Mouse (Mus musculus): Measurements from ENCODE around the gene Fyn. TPM values are rescaled to one million over a fixed set of nuclear protein-coding genes. Genes with fewer than 3 reads are reported as not detected.

Gene Fyn
- polyA plus RNA-seq, 1 experiment, result 134 TPM

DNA sequence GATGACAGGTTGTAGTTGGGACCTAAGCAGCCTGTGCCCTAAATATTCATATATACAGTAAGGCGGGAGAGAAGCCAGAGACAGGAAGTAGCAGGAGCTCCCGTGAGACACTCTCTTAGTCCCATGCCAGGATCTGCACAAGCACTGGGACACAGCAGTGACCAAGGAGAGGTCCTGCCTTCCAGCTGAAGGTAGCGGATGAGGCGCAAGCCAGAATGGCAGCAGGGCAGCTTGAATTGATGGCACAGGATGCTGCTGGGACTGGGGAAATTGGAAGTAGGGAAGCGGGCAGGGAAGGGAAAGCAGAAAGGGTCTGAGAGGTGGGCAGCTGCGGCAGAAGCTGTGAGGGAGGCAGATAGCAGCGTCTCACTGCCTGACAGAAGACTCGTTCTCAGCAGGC is 81.7 kb downstream of the Fyn start:
- DNase-seq (ENCODE audit: low read depth), result peak; percentile 54
- TF ChIP-seq CTCF (IDR thresholded peaks at IDR 0.05; ENCODE audit: borderline replicate concordance, extremely low read depth, insufficient read depth, insufficient read length), result no peak
- no peak for TF ChIP-seq POLR2A (IDR thresholded peaks at IDR 0.05; ENCODE audit: borderline replicate concordance, extremely low read depth, insufficient read depth, insufficient read length, poor library complexity, severe bottlenecking)

DNA sequence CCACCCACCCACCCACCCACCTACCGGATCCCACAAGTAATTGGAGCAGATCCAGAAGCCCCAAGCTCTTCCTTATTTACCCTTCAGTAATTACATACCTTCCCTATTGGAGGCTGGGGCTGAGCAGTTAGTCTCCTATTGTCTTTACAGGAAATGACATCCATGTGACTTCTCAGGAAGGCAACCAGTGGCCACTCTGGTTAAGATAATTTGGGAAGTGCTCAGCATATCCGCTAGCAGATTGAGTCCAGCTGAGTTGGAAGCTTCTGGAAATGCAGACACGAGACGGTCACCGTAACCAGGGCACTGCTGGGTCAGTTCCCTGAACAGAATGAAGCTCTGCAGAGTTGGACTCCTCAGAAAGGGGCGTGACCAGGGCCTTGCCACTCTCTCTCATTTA is 82.4 kb downstream of the Fyn start:
- no peak for TF ChIP-seq CTCF (IDR thresholded peaks at IDR 0.05; ENCODE audit: borderline replicate concordance, extremely low read depth, insufficient read depth, insufficient read length)
- TF ChIP-seq POLR2A (IDR thresholded peaks at IDR 0.05; ENCODE audit: borderline replicate concordance, extremely low read depth, insufficient read depth, insufficient read length, poor library complexity, severe bottlenecking), result no peak
- peak; percentile 24 for DNase-seq (ENCODE audit: low read depth)

DNA sequence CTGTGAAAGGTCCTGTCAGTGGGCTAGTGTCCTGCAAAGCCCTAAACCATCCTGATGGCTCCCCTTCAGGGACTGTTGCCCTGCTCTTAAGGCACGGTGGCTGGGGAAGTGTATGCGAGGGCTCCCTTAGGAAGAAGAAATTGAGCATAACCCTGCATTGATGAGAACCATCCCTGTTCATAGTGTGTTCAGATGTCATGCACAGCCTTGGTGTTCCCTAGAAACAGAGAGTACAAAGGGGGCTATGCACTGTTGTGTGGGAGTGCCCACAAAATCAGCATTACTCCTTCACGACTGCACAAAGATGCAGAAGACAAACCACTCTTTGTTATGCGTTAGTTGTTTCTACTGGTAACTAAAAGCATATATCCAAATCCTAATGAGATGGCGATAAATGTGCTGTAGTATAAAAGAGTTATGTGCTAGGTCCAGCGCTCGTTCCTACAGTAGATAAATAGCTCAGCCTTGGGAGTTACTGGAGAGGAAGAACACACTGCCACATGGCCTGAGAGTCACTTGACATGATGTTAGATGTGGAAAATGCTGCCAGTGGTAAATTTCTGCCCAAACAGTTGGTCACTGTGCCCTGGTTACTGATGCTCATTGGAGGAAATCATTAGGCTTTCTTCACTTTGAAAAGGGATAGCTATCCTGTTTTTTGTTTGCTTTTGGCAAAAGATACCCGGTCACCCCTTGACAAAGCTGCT is 83.4 kb downstream of the Fyn start:
- TF ChIP-seq POLR2A (IDR thresholded peaks at IDR 0.05; ENCODE audit: borderline replicate concordance, extremely low read depth, insufficient read depth, insufficient read length, poor library complexity, severe bottlenecking) (no peak), CTCF (IDR thresholded peaks at IDR 0.05; ENCODE audit: borderline replicate concordance, extremely low read depth, insufficient read depth, insufficient read length) (no peak)
- DNase-seq (ENCODE audit: low read depth), result peak; percentile 32

DNA sequence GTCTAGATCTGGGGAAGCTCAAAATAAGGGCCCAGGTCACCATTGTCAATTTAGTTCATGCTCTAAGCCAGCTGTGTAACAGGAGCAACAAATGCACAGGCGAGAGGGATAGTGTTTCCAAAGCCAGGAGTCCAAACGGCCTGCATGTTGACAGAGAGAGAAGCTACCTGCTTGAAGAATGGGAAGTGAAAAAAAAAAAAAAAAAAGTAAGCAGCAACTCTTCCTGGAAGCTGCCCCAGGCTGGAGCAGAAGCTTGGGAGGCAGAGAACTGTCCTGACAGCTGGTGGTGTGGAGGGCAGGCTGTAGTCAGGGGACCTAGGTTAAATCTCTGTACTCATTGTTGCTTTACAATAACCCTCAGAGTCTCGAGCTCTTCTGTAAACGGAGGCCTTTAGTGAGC is 86.7 kb downstream of the Fyn start:
- no peak for DNase-seq (ENCODE audit: low read depth)
- TF ChIP-seq CTCF (IDR thresholded peaks at IDR 0.05; ENCODE audit: borderline replicate concordance, extremely low read depth, insufficient read depth, insufficient read length), result no peak
- no peak for TF ChIP-seq POLR2A (IDR thresholded peaks at IDR 0.05; ENCODE audit: borderline replicate concordance, extremely low read depth, insufficient read depth, insufficient read length, poor library complexity, severe bottlenecking)

DNA sequence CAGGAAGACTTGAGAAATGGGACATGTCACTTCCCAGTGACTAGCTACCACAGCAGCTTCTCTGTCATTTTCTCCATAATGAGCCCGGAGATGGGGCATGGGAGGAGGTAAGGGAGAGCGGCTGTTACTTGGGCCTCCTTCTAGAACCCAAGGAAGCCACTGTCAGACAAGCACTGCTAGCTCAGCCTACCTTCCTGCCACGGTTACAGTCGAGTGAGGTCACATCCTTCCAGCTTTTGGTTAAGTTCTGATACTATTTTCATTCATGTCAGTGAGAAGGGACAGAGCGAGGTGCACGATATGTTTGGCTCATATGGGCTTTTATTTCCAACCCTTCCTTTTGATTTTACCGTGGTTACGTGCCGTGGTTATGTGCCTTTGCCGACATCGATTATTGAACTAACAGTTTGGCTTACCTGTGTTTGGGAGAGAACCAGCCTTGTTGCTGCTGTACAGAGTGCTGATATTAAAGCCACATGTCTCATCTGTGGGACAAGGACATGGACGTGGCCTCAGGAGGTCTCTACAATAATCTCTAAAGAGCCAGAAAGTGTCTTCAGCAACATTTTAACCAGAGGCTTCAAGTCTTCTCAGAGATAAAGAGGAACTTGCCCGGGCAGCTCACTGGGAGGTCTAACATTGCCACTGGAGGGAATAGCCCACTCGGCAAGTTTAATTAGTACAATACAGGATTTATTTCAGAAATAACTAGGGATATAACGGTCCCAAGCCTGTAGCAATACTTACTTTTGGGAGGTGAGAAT is 87.4 kb downstream of the Fyn start:
- no peak for TF ChIP-seq POLR2A (IDR thresholded peaks at IDR 0.05; ENCODE audit: borderline replicate concordance, extremely low read depth, insufficient read depth, insufficient read length, poor library complexity, severe bottlenecking)
- no peak for TF ChIP-seq CTCF (IDR thresholded peaks at IDR 0.05; ENCODE audit: borderline replicate concordance, extremely low read depth, insufficient read depth, insufficient read length)
- no peak for DNase-seq (ENCODE audit: low read depth)

DNA sequence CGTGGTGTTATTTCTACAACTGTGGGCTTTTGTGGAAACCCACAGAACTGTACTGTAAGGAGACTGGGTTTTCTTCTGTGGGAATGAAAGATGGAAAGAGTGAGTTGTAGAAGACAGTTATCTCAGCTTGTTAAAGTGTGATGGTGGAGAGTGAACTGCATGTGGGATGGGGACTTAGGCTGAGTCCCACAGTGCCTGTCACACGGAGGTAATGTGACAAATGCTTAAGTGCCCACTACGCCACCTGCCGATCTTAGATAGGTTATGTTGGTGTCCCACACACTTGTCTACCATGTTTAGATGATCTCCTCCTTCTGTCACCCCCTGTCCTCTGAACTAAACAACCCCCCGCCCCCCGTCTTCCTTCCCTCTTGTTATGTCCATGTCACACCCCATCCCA is 88.1 kb downstream of the Fyn start:
- TF ChIP-seq CTCF (IDR thresholded peaks at IDR 0.05; ENCODE audit: borderline replicate concordance, extremely low read depth, insufficient read depth, insufficient read length), result no peak

DNA sequence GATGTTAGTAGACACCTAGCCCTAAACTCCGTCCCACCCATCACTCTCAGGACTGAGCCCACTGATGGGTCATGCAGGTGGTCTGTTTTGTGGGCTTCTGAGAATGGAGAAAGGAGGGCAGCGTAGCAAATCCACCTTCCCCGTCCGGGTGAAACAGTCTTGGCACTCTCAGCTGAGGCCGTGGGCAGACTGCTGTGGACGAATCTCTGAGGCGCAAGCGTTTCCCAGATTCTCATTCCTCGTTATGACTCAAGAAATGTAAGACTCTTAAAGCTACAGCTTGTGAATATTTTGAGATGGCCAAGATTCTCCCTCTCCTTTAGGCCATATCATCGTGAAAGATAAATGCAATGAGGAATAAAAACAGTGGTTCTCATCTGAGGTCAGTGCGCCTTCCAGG is 88.6 kb downstream of the Fyn start:
- no peak for DNase-seq (ENCODE audit: low read depth)
- TF ChIP-seq CTCF (IDR thresholded peaks at IDR 0.05; ENCODE audit: borderline replicate concordance, extremely low read depth, insufficient read depth, insufficient read length) (no peak), POLR2A (IDR thresholded peaks at IDR 0.05; ENCODE audit: borderline replicate concordance, extremely low read depth, insufficient read depth, insufficient read length, poor library complexity, severe bottlenecking) (no peak)

More for the DNA sequence above, 88.1 kb downstream of the Fyn start:
- DNase-seq (ENCODE audit: low read depth), result no peak

DNA sequence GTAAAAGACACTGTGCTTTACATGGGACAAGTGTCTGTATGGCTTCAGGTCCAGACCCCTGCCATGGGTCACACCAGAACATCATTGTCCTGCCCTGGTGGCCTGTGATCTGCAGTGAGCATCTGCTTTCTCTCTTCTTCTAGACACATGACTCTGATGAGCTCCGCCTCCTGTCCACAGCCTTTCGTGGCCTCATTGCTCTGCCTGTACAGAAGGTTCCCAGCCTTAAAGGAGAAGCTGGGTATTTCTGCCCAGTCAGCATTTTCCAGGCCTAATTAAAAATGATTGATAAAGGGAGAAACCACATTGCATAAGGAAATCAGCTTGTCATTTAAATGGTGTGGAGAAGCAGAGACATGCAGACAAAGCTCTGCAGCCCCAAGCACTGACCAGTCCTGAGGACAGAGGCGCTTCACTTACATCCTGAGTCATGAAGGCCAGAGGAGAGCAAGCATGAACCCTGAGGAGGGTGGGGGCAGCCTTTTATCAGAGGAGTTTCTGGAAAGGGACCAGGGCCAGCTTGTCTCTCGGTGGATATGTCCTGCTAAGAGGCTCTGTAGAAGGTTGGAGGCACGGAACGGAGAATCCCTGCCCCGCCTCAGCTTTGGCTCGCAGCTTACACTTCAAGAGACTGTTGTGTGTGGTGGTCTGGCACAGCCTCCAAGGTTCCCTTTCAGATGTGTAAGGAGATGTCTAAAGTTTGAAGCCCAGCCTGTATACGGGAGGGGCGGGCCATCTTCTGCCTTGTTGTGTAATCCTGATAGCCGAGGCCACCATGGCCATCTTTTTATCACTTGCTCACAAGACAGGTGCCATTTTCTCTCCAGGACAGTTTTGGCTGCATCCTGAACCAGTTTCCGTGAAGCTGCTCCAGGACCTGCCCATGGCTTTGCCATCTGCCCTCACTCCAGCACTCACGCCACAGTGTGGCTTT is 90.4 kb downstream of the Fyn start:
- DNase-seq (ENCODE audit: low read depth), result peak; percentile 64
- TF ChIP-seq POLR2A (IDR thresholded peaks at IDR 0.05; ENCODE audit: borderline replicate concordance, extremely low read depth, insufficient read depth, insufficient read length, poor library complexity, severe bottlenecking) (no peak), CTCF (IDR thresholded peaks at IDR 0.05; ENCODE audit: borderline replicate concordance, extremely low read depth, insufficient read depth, insufficient read length) (no peak)

DNA sequence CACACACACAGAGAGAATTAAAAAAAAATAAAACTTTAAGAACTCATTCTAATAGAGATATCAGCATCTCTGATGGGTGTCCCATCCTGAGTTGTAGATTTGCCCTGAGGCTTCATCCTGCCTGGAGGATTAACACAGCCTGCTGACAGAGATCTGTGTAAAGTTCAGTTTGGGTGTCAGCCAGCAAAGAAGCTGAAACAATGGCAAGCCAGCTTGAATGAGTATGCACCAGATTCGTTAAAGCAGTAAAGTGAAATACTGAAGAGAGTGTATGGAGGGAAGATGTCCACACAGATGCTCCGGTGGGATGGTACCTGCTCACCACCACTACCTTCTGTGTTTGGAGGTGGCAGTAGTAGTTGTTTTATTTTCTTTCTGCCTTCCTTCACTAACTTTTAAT is 92.0 kb downstream of the Fyn start:
- DNase-seq (ENCODE audit: low read depth), result peak; percentile 83

DNA sequence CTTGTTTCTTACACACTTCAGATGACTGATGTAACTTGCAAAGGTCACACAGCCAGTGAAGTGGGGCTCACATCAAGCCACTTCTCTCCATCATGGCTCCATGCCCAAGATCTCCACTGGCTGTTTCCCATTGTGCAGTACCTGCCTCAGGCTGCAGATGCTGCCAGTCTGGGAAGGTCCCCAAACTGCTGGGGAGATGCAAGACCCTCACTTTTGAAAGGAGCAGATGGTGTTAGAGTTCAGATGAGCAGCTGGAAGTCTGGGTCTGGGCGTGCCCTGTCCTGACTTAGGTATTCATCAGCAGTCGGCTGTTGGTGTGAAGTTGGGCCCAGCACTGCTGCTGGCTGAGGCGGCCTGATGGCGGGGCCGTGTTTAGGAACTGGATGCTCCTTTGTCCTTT is 93.3 kb downstream of the Fyn start:
- TF ChIP-seq CTCF (IDR thresholded peaks at IDR 0.05; ENCODE audit: borderline replicate concordance, extremely low read depth, insufficient read depth, insufficient read length) (0 out of 2 replicates have a peak, but pooled peaks have one; percentile 9), POLR2A (IDR thresholded peaks at IDR 0.05; ENCODE audit: borderline replicate concordance, extremely low read depth, insufficient read depth, insufficient read length, poor library complexity, severe bottlenecking) (no peak)
- DNase-seq (ENCODE audit: low read depth), result peak; percentile 64

More for the DNA sequence above, 92.0 kb downstream of the Fyn start:
- no peak for TF ChIP-seq CTCF (IDR thresholded peaks at IDR 0.05; ENCODE audit: borderline replicate concordance, extremely low read depth, insufficient read depth, insufficient read length)
- no peak for TF ChIP-seq POLR2A (IDR thresholded peaks at IDR 0.05; ENCODE audit: borderline replicate concordance, extremely low read depth, insufficient read depth, insufficient read length, poor library complexity, severe bottlenecking)

DNA sequence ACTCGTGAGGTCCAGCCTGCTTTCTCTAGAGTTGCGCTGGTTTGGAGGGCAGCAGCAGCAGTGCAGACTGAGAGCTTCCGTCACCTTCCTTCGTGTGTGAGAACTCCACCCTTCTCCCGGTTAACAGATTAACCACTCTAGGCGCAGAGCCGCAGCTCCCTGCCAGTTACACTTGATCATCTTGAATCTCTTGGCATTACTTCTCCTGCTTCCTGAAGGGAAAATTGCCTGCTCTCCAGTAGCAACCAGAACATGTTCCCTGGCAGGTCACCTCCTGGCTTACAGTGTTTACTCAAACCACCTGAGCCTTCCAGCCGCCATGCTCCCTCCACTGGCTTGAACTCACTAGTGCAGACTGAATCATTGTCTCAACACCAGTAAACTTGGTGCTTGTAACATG is 94.1 kb downstream of the Fyn start:
- DNase-seq (ENCODE audit: low read depth), result peak; percentile 52
- TF ChIP-seq CTCF (IDR thresholded peaks at IDR 0.05; ENCODE audit: borderline replicate concordance, extremely low read depth, insufficient read depth, insufficient read length) (no peak), POLR2A (IDR thresholded peaks at IDR 0.05; ENCODE audit: borderline replicate concordance, extremely low read depth, insufficient read depth, insufficient read length, poor library complexity, severe bottlenecking) (no peak)

Data from brain, embryonic 14.5 days (tissue).